Mouse (Mus musculus): ENCODE data around the gene Crb2. TPM values are rescaled to one million over a fixed set of nuclear protein-coding genes. Genes with fewer than 3 reads are reported as not detected.

Gene Crb2
- polyA plus RNA-seq, 1 experiment: 2.7 TPM

DNA sequence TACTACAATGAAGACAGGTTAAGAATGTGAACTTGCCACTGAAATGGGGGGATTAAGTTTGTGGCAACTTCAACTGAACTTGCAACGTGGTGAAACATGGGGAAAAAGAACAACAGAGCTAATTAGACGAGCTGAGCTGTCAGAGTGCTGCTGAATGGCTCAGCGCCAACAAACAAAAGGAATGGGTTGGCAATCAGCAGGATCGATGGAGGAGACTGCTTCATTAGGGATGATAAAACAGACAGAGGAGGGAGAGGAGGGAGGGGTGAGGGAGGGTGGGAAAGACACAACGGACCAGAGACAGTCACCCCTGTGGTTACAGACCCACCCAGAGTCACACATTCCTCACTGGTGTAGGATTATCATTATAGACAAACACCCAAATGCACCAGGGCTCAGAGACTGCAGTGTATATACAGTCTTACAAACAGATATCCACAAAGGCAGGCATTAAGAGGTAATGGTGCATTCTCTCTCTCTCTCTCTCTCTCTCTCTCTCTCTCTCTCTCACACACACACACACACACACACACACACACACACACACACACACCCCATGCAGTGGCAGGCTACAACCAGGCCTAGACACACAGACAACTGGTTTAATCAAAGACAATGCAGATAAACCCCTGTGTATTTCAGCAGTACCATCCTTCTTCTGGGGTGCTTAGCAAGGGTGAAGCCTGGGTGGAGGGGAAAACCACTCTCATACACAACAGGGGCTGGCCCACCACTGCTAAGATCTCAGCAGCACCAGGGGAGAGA is 42.9 kb downstream of the Crb2 start:
- Histone ChIP-seq H3K4me1 (ENCODE audit: control insufficient read depth, insufficient read depth, low read length) (no peaks in the 10 kb centered on the region), H3K27me3 (replicated peaks; ENCODE audit: control insufficient read depth, insufficient read depth, low read length) (no peaks in the 10 kb centered on the region), H3K27ac (ENCODE audit: insufficient read depth, low read depth, low read length) (no peak overlapping the region), H3K36me3 (ENCODE audit: control insufficient read depth, insufficient read depth, low read length) (no peaks in the 10 kb centered on the region), H3K4me3 (ENCODE audit: insufficient read depth, low read depth, low read length) (no peak overlapping the region)
- no peak for DNase-seq
- TF ChIP-seq POLR2A (IDR thresholded peaks at IDR 0.05; ENCODE audit: low read depth, low read length): no peak
- no peak for TF ChIP-seq CTCF (conservative IDR thresholded peaks at IDR 0.05; ENCODE audit: insufficient read depth, insufficient read length, low read depth, low read length)
- WGBS: 49% methylated on average over 5 of the region's 5 CpGs

DNA sequence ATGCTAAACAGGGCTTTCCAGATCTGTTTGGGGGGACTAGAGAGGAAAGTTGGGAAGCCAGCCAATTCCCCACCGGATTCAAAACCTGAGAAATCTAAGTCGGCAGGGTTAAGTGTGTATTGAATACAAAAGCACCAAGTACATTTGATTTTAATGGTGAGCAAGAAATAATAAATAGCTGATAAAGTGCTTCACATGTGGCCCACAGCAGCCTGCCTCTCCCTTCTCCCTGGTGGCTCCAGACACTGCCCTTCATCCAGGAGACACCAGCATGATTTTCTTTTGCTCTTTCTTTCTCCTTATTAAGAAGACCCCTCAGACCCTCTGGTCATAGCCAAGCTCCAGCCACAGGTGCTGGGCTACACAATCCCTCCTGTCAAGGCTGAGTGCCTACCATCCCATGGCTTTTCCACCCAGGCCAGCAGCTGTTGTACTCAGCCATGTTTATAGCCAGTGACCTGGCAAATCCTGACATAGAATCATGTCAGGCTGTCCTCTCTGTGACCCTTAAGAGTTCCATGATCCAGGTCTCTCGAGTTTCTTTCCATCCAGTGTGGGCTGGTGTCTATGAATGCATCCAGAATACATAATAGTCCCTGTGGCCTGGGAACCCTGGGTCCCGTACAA is 43.6 kb downstream of the Crb2 start:
- WGBS: 62% methylated on average over 4 of the region's 4 CpGs
- TF ChIP-seq CTCF (conservative IDR thresholded peaks at IDR 0.05; ENCODE audit: insufficient read depth, insufficient read length, low read depth, low read length) (no peak), POLR2A (IDR thresholded peaks at IDR 0.05; ENCODE audit: low read depth, low read length) (no peak)
- Histone ChIP-seq H3K4me1 (ENCODE audit: control insufficient read depth, insufficient read depth, low read length) (no peaks in the 10 kb centered on the region), H3K36me3 (ENCODE audit: control insufficient read depth, insufficient read depth, low read length) (no peaks in the 10 kb centered on the region), H3K27ac (ENCODE audit: insufficient read depth, low read depth, low read length) (no peak overlapping the region), H3K4me3 (ENCODE audit: insufficient read depth, low read depth, low read length) (no peak overlapping the region), H3K27me3 (replicated peaks; ENCODE audit: control insufficient read depth, insufficient read depth, low read length) (no peaks in the 10 kb centered on the region)
- DNase-seq: no peak

- DNase-seq: no peak
- Histone ChIP-seq H3K27ac (ENCODE audit: insufficient read depth, low read depth, low read length) (no peak overlapping the region), H3K4me3 (ENCODE audit: insufficient read depth, low read depth, low read length) (no peak overlapping the region), H3K4me1 (ENCODE audit: control insufficient read depth, insufficient read depth, low read length) (no peaks in the 10 kb centered on the region), H3K36me3 (ENCODE audit: control insufficient read depth, insufficient read depth, low read length) (no peaks in the 10 kb centered on the region), H3K27me3 (replicated peaks; ENCODE audit: control insufficient read depth, insufficient read depth, low read length) (no peaks in the 10 kb centered on the region)
- TF ChIP-seq CTCF (conservative IDR thresholded peaks at IDR 0.05; ENCODE audit: insufficient read depth, insufficient read length, low read depth, low read length): no peak
- TF ChIP-seq POLR2A (IDR thresholded peaks at IDR 0.05; ENCODE audit: low read depth, low read length): no peak
- 85% methylated on average over 5 of the region's 5 CpGs for WGBS
Measured at GRCm38 (mm10) chr2:37822122-37822521, 46.1 kb downstream of the Crb2 start.

GRCm38 (mm10) chr2:37823826-37824225 is 47.8 kb downstream of the Crb2 start:
- peak; percentile 64 for DNase-seq
- 41% methylated on average over 2 of the region's 2 CpGs for WGBS
- no peaks in the 10 kb centered on the region for H3K36me3 ChIP-seq (ENCODE audit: control insufficient read depth, insufficient read depth, low read length)
- H3K27me3 ChIP-seq (replicated peaks; ENCODE audit: control insufficient read depth, insufficient read depth, low read length): no peaks in the 10 kb centered on the region
- no peaks in the 10 kb centered on the region for H3K4me1 ChIP-seq (ENCODE audit: control insufficient read depth, insufficient read depth, low read length)
- no peak overlapping the region for H3K27ac ChIP-seq (ENCODE audit: insufficient read depth, low read depth, low read length)
- TF ChIP-seq POLR2A (IDR thresholded peaks at IDR 0.05; ENCODE audit: low read depth, low read length) (no peak), CTCF (conservative IDR thresholded peaks at IDR 0.05; ENCODE audit: insufficient read depth, insufficient read length, low read depth, low read length) (no peak)
- H3K4me3 ChIP-seq (ENCODE audit: insufficient read depth, low read depth, low read length): no peak overlapping the region

- 69% methylated on average over 9 of the region's 9 CpGs for WGBS
Measured at GRCm38 (mm10) chr2:37829758-37830275, 53.8 kb downstream of the Crb2 start.

GRCm38 (mm10) chr2:37832253-37832652 is 56.2 kb downstream of the Crb2 start:
- no peaks in the 10 kb centered on the region for H3K4me1 ChIP-seq (ENCODE audit: control insufficient read depth, insufficient read depth, low read length)
- H3K36me3 ChIP-seq (ENCODE audit: control insufficient read depth, insufficient read depth, low read length): no peaks in the 10 kb centered on the region
- TF ChIP-seq CTCF (conservative IDR thresholded peaks at IDR 0.05; ENCODE audit: insufficient read depth, insufficient read length, low read depth, low read length) (no peak), POLR2A (IDR thresholded peaks at IDR 0.05; ENCODE audit: low read depth, low read length) (no peak)
- H3K27me3 ChIP-seq (replicated peaks; ENCODE audit: control insufficient read depth, insufficient read depth, low read length): no peaks in the 10 kb centered on the region
- H3K27ac ChIP-seq (ENCODE audit: insufficient read depth, low read depth, low read length): no peak overlapping the region
- no peak overlapping the region for H3K4me3 ChIP-seq (ENCODE audit: insufficient read depth, low read depth, low read length)
- DNase-seq: no peak
- 88% methylated on average over 10 of the region's 10 CpGs for WGBS

More at GRCm38 (mm10) chr2:37829758-37830275, 53.8 kb downstream of the Crb2 start:
- TF ChIP-seq CTCF (conservative IDR thresholded peaks at IDR 0.05; ENCODE audit: insufficient read depth, insufficient read length, low read depth, low read length) (no peak), POLR2A (IDR thresholded peaks at IDR 0.05; ENCODE audit: low read depth, low read length) (no peak)
- no peaks in the 10 kb centered on the region for H3K4me1 ChIP-seq (ENCODE audit: control insufficient read depth, insufficient read depth, low read length)
- H3K4me3 ChIP-seq (ENCODE audit: insufficient read depth, low read depth, low read length): no peak overlapping the region
- H3K27ac ChIP-seq (ENCODE audit: insufficient read depth, low read depth, low read length): no peak overlapping the region
- H3K36me3 ChIP-seq (ENCODE audit: control insufficient read depth, insufficient read depth, low read length): no peaks in the 10 kb centered on the region
- H3K27me3 ChIP-seq (replicated peaks; ENCODE audit: control insufficient read depth, insufficient read depth, low read length): no peaks in the 10 kb centered on the region
- no peak for DNase-seq

GRCm38 (mm10) chr2:37836926-37837325 is 60.9 kb downstream of the Crb2 start:
- Histone ChIP-seq H3K4me1 (ENCODE audit: control insufficient read depth, insufficient read depth, low read length) (no peaks in the 10 kb centered on the region), H3K27ac (ENCODE audit: insufficient read depth, low read depth, low read length) (no peak overlapping the region), H3K4me3 (ENCODE audit: insufficient read depth, low read depth, low read length) (no peak overlapping the region), H3K36me3 (ENCODE audit: control insufficient read depth, insufficient read depth, low read length) (no peaks in the 10 kb centered on the region), H3K27me3 (replicated peaks; ENCODE audit: control insufficient read depth, insufficient read depth, low read length) (no peaks in the 10 kb centered on the region)
- TF ChIP-seq CTCF (conservative IDR thresholded peaks at IDR 0.05; ENCODE audit: insufficient read depth, insufficient read length, low read depth, low read length): no peak
- TF ChIP-seq POLR2A (IDR thresholded peaks at IDR 0.05; ENCODE audit: low read depth, low read length): no peak
- 97% methylated on average over 3 of the region's 3 CpGs for WGBS
- no peak for DNase-seq

Data from kidney, adult 2 months (tissue).